Mouse (Mus musculus): ENCODE data around the gene Slc31a2. TPM values are rescaled to one million over a fixed set of nuclear protein-coding genes. Genes with fewer than 3 reads are reported as not detected.

The Slc31a2 gene
- polyA plus RNA-seq, 1 experiment: 2.3 TPM

GRCm38 (mm10) chr4:62292461-62293180 is 30.3 kb downstream of the Slc31a2 start:
- Histone ChIP-seq H3K4me1 (peaks cover 43% of the 10 kb centered on the region), H3K9me3 (no peaks in the 10 kb centered on the region), H3K27me3 (replicated peaks) (peaks cover under 1% of the 10 kb centered on the region), H3K4me3 (replicated peaks) (no peak overlapping the region), H3K36me3 (replicated peaks; ENCODE audit: low read length) (peaks cover 40% of the 10 kb centered on the region)
- no peak for TF ChIP-seq GATA1 (IDR thresholded peaks at IDR 0.05; ENCODE audit: borderline replicate concordance, low read length)
- TF ChIP-seq FLI1 (IDR thresholded peaks at IDR 0.05; ENCODE audit: low read length): no peak

- Histone ChIP-seq H3K9me3 (no peaks in the 10 kb centered on the region), H3K36me3 (replicated peaks; ENCODE audit: low read length) (peaks cover 45% of the 10 kb centered on the region), H3K27me3 (replicated peaks) (no peaks in the 10 kb centered on the region), H3K4me1 (peaks cover 45% of the 10 kb centered on the region), H3K4me3 (replicated peaks) (no peak overlapping the region)
- TF ChIP-seq GATA1 (IDR thresholded peaks at IDR 0.05; ENCODE audit: borderline replicate concordance, low read length) (no peak), FLI1 (IDR thresholded peaks at IDR 0.05; ENCODE audit: low read length) (no peak)
These were observed 31.0 kb downstream of the Slc31a2 start for GRCm38 (mm10) chr4:62293219-62293861.

GRCm38 (mm10) chr4:62294741-62295140 is 32.4 kb downstream of the Slc31a2 start:
- no peak overlapping the region for H3K4me3 ChIP-seq (replicated peaks)
- peaks cover 57% of the 10 kb centered on the region for H3K36me3 ChIP-seq (replicated peaks; ENCODE audit: low read length)
- peaks cover 46% of the 10 kb centered on the region for H3K4me1 ChIP-seq
- no peaks in the 10 kb centered on the region for H3K9me3 ChIP-seq
- no peaks in the 10 kb centered on the region for H3K27me3 ChIP-seq (replicated peaks)
- TF ChIP-seq GATA1 (IDR thresholded peaks at IDR 0.05; ENCODE audit: borderline replicate concordance, low read length) (no peak), FLI1 (IDR thresholded peaks at IDR 0.05; ENCODE audit: low read length) (no peak)

GRCm38 (mm10) chr4:62297280-62298130 is 35.1 kb downstream of the Slc31a2 start:
- Histone ChIP-seq H3K4me1 (peaks cover 38% of the 10 kb centered on the region), H3K9me3 (no peaks in the 10 kb centered on the region), H3K27me3 (replicated peaks) (no peaks in the 10 kb centered on the region), H3K4me3 (replicated peaks) (no peak overlapping the region), H3K36me3 (replicated peaks; ENCODE audit: low read length) (peaks cover 85% of the 10 kb centered on the region)
- TF ChIP-seq FLI1 (IDR thresholded peaks at IDR 0.05; ENCODE audit: low read length) (no peak), GATA1 (IDR thresholded peaks at IDR 0.05; ENCODE audit: borderline replicate concordance, low read length) (no peak)

GRCm38 (mm10) chr4:62300001-62300400 is 37.6 kb downstream of the Slc31a2 start:
- Histone ChIP-seq H3K4me3 (replicated peaks) (no peak overlapping the region), H3K4me1 (peaks cover 41% of the 10 kb centered on the region), H3K36me3 (replicated peaks; ENCODE audit: low read length) (peaks cover 94% of the 10 kb centered on the region), H3K9me3 (no peaks in the 10 kb centered on the region), H3K27me3 (replicated peaks) (no peaks in the 10 kb centered on the region)
- TF ChIP-seq GATA1 (IDR thresholded peaks at IDR 0.05; ENCODE audit: borderline replicate concordance, low read length) (no peak), FLI1 (IDR thresholded peaks at IDR 0.05; ENCODE audit: low read length) (no peak)

- TF ChIP-seq GATA1 (IDR thresholded peaks at IDR 0.05; ENCODE audit: borderline replicate concordance, low read length) (no peak), FLI1 (IDR thresholded peaks at IDR 0.05; ENCODE audit: low read length) (no peak)
- Histone ChIP-seq H3K36me3 (replicated peaks; ENCODE audit: low read length) (peaks cover 99% of the 10 kb centered on the region), H3K9me3 (no peaks in the 10 kb centered on the region), H3K4me1 (peaks cover 20% of the 10 kb centered on the region), H3K27me3 (replicated peaks) (no peaks in the 10 kb centered on the region), H3K4me3 (replicated peaks) (no peak overlapping the region)
These were observed 40.4 kb downstream of the Slc31a2 start for GRCm38 (mm10) chr4:62302795-62303194.

- Histone ChIP-seq H3K4me3 (replicated peaks) (no peak overlapping the region), H3K36me3 (replicated peaks; ENCODE audit: low read length) (peaks cover 100% of the 10 kb centered on the region), H3K9me3 (no peaks in the 10 kb centered on the region), H3K4me1 (peaks cover 15% of the 10 kb centered on the region), H3K27me3 (replicated peaks) (no peaks in the 10 kb centered on the region)
- TF ChIP-seq GATA1 (IDR thresholded peaks at IDR 0.05; ENCODE audit: borderline replicate concordance, low read length) (no peak), FLI1 (IDR thresholded peaks at IDR 0.05; ENCODE audit: low read length) (no peak)
These were observed 40.9 kb downstream of the Slc31a2 start for GRCm38 (mm10) chr4:62303288-62303687.

- Histone ChIP-seq H3K27me3 (replicated peaks) (no peaks in the 10 kb centered on the region), H3K36me3 (replicated peaks; ENCODE audit: low read length) (peaks cover 79% of the 10 kb centered on the region), H3K9me3 (no peaks in the 10 kb centered on the region), H3K4me3 (replicated peaks) (no peak overlapping the region), H3K4me1 (peaks cover 7% of the 10 kb centered on the region)
- TF ChIP-seq FLI1 (IDR thresholded peaks at IDR 0.05; ENCODE audit: low read length) (no peak), GATA1 (IDR thresholded peaks at IDR 0.05; ENCODE audit: borderline replicate concordance, low read length) (no peak)
These were observed 43.9 kb downstream of the Slc31a2 start for GRCm38 (mm10) chr4:62306301-62306700.

- peaks cover 7% of the 10 kb centered on the region for H3K4me1 ChIP-seq
- H3K27me3 ChIP-seq (replicated peaks): no peaks in the 10 kb centered on the region
- peaks cover 79% of the 10 kb centered on the region for H3K36me3 ChIP-seq (replicated peaks; ENCODE audit: low read length)
- no peak overlapping the region for H3K4me3 ChIP-seq (replicated peaks)
- H3K9me3 ChIP-seq: no peaks in the 10 kb centered on the region
- no peak for TF ChIP-seq GATA1 (IDR thresholded peaks at IDR 0.05; ENCODE audit: borderline replicate concordance, low read length)
- TF ChIP-seq FLI1 (IDR thresholded peaks at IDR 0.05; ENCODE audit: low read length): no peak
These were observed 44.5 kb downstream of the Slc31a2 start for GRCm38 (mm10) chr4:62306840-62307239.

Measured in megakaryocyte, embryonic 14.5 days (primary cell).